Mouse (Mus musculus) right cerebral cortex, postnatal 36 days (tissue): ENCODE measurements around the gene Fndc7.
"Not testable (repeated sequence)": the region's sequence is repeated elsewhere in the genome, so short reads cannot be mapped to it uniquely, and the experiment has no call there.

Source experiments
- DNase-seq, 2 experiments: peaks; one replicate each; pipeline ENCODE4 v3.0.0; 2022; ENCODE audit warnings: low spot score in 2 of 2, mixed read lengths in 1 of 2

Fndc7 gene

DNA sequence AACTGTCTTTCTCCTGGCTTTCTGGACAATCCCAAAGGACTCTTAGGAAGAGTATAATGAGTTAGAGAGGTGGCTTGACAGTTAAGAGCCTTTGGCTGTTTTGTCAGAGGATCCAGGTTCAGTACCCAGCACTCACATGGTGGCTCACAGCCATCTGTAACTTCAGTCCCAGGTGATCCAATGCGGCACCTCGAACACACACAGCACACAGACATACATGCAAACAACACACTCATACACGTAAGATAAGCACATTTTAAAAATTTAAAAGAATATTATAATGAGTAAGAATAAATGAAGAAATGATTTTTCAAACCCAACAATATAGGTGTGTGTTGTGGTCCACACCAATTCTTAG, 2.2 kb downstream of the Fndc7 start:
- no peak for DNase-seq

DNA sequence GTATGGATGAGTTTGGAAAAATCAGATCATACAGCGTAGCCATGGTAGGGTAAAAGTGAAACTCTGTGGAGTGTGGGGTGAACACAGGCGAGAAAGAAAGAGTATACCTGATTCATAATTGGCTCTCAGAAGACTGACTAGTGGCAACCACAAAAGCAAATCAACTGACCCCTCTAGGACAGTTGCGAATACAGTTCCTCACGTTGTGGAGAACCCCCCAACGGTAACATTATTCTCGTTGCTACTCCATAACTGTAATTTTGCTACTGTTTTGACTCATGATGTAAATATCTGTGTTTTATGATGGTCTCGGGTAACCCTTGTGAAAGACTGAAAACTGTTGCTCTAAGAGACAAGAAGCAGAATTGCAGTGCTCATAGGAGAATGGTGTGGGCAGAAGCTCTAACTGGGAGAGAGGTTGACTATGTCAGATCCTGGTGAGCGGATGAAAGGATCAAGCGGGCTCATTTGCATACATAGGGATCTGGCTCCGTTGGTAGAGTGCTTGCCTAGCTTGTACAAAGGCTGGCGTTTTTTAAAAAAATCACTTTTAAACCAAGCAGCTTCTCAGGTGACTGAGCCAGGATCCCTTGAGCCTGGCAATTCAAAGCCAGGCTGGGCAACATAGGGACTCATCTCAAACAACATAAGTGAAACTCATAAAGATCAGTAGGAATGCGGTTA, 2.7 kb downstream of the Fndc7 start:
- no peak for DNase-seq

- no peak for DNase-seq
Observed at GRCm38 (mm10) chr3:108885686-108886530, 3.9 kb downstream of the Fndc7 start.

GRCm38 (mm10) chr3:108884706-108885289, 5.0 kb downstream of the Fndc7 start:
- no peak for DNase-seq

DNA sequence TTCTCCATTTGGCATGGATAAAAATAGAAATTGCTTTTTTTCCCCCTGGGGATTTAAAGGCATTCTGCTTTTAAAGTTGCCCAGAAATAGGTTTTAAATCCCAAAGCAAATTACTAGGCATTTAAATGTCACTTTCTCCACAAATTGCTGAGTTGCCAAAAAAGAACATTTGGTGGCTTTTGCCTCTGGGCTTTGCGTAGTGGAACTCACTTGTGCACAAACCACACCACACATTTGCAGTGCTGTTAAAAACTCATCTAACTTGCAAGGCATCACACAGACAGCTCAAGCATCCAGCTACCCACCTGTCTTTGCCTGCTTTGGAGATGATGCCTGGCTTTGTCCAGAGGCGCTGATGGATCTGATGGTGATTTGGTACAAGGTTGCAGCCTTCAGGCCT, 6.7 kb downstream of the Fndc7 start:
- no peak for DNase-seq

- DNase-seq = not testable (repeated sequence)
Observed at GRCm38 (mm10) chr3:108881873-108882272, 7.9 kb downstream of the Fndc7 start.

GRCm38 (mm10) chr3:108880544-108881507, 9.0 kb downstream of the Fndc7 start:
- peak; percentile 17 to 18 for DNase-seq

- no peak for DNase-seq
Observed at GRCm38 (mm10) chr3:108879836-108880435, 9.9 kb downstream of the Fndc7 start.

- no peak for DNase-seq
Observed at GRCm38 (mm10) chr3:108879129-108879528, 10.7 kb downstream of the Fndc7 start.

DNA sequence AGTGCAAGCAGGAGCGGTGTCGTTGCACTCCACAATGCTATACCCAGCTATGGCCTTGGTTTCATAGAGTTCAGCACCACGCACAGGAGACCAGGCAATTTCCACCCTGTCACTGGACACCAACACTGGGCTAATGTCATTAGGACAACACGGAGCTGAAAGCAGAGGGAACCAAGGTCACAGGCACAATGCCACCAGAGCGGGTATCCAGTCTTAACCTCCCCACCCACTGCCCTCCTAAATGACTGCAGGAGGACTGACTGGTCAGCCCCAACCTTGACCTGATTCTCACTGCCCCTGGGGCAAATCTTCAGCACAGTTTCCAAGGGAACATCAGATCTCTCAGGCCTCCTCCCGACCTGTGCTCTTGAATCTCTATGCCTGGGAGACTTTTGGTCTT, 19.2 kb downstream of the Fndc7 start:
- no peak for DNase-seq

- no peak for DNase-seq
Observed at GRCm38 (mm10) chr3:108867449-108867848, 22.4 kb downstream of the Fndc7 start.

GRCm38 (mm10) chr3:108865676-108866075, 24.1 kb downstream of the Fndc7 start:
- DNase-seq = no peak

GRCm38 (mm10) chr3:108865129-108865528, 24.7 kb downstream of the Fndc7 start:
- no peak for DNase-seq

DNA sequence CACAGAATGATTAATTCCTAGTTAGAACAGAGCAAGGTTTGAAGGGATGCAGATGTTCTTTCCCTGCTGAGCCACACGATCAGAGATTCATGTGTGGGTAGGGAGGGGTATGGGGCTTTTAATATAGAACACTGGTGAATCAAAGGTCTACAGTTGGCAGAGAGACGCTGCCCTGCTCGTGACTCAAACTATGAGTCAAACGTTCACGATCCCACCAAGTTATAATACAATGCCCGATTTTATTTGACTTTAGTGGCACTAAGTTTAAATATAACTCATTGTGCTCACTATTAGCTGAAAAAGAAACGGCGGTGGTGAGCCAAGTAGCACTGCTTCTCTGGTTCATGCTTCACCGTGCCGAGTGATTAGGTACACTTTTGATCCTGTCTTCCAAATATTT, 26.7 kb downstream of the Fndc7 start:
- no peak for DNase-seq

GRCm38 (mm10) chr3:108862282-108862681, 27.5 kb downstream of the Fndc7 start:
- DNase-seq = not testable (repeated sequence)

GRCm38 (mm10) chr3:108860786-108861185, 29.0 kb downstream of the Fndc7 start:
- DNase-seq = no peak

- DNase-seq = no peak
Observed at GRCm38 (mm10) chr3:108858231-108858770, 31.5 kb downstream of the Fndc7 start.

DNA sequence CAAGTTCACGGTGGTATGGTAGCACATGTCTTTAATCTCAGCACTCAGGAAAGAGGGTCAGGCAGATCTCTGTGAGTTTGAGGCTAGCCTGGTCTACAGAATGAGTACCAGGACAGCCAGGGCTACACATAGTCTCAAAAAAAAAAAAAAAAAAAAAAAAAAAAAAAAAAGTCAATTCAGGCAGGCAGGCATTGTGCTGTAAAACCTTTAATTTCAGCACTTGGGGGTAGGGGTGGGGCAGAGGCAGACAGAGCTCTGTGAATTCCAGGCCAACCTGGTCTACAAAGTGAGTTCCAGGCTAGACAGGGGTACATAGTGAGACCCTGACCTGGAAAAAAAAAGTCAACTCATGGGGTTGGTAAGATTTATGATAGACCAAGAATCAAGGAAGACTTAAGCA, 32.1 kb downstream of the Fndc7 start:
- no peak for DNase-seq

- no peak for DNase-seq
Observed at GRCm38 (mm10) chr3:108857124-108857470, 32.7 kb downstream of the Fndc7 start.

- no peak for DNase-seq
Observed at GRCm38 (mm10) chr3:108856386-108857123, 33.3 kb downstream of the Fndc7 start.
